Mouse (Mus musculus) spleen, postnatal 10 days (tissue): Measurements from ENCODE around the gene Tma7.

ENCODE experiments used
- DNase-seq, 2 experiments: peaks; one replicate each; pipeline ENCODE4 v3.0.0; 2021 to 2022; ENCODE audit warnings: low spot score in 2 of 2

The Tma7 gene

DNA sequence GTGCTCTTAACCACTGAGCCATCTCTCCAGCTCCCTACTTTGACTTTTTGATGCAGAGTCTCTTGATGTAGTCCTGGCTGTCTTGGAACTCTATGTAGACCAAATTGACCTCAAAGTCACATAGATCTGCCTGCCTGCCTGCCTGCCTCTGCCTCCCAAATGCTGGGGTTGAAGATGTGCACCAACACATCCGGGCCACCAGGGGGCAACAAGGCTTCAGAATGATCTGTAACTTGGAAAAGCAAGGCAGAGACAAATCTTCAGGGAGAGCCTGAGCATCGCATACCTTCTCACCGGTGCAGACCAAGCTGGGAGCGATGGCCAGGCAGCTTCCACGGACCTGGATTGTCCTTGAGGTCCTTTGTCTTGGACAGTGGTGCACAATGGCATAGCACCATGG is 36.1 kb downstream of the Tma7 start:
- DNase-seq: peak; percentile 51 to 79

DNA sequence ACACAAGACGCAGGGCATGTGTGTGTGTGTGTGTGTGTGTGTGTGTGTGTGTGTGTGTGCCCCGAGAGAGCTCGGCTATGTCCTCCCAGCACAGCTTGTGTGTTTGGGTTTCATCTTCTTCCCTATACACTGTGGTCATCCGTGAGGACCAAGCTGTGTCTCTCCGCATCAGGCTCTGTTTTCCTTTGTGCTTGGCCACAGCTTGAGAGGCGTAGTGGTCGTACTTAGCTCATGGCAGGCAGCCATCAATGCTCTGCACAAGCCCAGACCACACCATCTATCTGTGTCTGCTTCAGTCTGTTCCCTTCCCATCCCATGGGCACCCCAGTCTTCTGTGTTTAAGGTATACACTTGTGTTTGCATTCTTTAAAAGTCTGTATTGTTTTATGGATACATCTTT is 41.0 kb downstream of the Tma7 start:
- peak; percentile 2 to 7 for DNase-seq

DNA sequence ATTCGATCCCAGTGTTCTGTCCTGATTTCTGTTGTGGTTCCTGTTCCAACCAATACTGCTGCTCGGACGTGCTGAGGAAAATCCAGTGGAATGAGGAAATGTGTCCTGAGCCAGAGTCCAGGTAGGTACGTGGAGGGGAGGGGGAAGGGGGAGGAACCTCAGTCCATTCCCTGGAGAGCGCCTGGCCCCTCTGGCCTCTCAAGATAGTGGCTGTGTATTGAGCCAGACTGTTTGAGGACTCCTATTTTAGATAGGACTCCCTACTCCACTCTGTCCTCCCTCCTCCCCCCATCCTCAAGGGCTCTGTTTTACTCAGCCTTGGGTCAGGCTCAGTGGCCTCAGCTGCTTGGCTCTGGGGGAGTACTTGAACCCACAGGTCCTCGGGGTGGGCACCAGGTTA is 41.5 kb downstream of the Tma7 start:
- DNase-seq: peak in 1 of 2 experiments; percentile 10

DNA sequence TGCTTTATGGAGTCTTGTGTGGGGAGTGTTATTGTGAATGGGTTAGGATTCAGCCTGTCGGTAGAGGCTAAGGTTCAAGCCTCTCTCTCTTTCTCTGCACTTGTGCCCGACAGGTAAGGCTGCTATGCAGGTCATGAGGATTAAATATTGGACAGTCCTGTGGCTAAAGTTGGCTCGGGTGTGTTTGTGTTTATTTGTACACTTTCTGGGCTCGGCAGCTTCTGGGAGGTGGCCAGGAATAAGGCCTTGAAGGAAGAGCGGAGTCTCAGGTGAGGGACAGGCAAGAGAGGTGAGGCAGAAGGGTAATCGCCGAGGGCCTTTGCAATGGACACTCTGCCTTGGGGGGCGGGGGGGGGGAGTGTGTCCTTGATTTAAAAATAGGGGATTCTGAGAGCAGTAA is 42.2 kb downstream of the Tma7 start:
- DNase-seq: peak in 1 of 2 experiments; percentile 9

DNA sequence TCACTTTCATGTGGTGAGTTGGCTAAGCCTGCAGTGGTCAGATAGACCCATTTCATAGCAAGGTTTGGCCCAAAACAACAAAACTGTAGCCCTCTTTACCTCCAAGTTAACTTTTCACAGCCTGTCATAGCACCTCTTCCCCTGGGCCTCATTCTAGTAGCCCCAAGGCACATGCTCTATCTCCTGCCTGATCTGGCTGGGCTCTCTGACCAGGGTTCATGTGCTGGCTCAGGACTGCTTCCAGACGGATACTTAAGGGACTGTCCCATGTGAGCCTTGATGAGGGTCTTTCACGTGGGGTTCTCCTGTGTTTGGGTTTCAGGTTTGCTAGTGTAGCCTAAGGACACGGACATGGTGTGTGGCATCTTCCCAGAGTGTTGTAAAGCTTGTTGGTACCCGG is 42.7 kb downstream of the Tma7 start:
- peak in 1 of 2 experiments; percentile 10 for DNase-seq

DNA sequence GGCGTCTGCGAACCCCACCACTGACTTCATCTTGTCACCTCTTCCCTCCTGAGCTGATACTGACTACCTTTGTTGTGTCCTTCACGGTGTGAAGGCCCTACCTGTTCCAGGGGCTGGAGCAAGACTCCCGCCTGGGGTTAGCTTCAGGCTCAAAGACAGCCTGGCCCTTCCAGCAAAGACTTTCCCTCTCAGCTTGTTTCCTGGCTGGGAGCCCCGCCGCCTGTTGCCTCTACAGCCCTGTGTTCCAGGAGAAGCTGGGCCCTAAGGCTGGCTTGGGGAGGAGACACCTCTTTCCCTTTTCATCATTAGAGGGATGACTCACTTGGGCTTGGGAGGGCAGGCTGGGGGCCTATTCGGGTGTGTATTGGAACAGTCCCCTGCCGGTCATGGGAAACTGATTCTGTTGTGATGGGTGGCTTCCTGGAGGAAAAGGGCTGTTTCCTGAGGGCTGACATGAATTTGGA is 43.5 kb downstream of the Tma7 start:
- peak in 1 of 2 experiments; percentile 29 for DNase-seq

DNA sequence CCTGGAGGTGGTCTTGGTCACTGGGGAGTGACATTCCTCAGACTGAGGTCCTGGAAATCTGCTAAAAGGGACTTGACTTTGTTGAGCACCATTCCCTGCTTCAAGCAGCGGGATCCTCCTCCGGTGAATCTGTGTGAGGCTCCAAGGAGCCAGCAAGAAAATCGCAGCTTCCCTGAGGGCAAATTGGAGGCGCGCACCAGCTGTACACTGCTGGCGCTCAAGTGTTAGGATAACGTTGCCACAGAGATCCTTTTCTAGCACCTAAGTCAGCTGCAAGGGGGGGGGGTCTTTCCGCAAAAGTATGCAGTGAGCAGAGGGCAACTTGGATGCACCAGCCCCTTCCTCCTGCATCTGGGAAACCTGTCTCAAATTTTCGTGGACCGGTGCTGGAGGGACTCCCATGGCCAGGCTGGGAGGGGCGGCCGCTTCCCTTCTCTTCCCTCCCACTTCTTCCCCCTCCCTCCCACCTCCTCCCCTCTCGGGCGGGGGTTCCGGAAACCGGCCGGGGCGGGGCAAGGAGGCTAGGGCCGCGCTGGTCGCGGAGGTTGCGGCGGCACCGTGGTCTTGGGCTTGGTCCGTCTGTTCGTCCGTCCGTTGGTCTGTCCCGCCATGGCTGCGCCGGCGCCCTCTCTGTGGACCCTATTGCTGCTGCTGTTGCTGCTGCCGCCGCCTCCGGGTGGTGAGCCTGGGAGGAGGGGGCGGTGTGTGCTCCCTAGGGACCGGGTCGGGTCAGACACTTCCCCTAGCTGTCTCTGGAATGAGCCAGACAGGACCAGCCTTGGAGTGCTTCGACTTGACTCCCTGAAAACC is 44.1 kb downstream of the Tma7 start, which contains the start of gene Shisa5:
Gene Shisa5 (plus strand): TSS at position 480 of the 810 bp plus-strand sequence.
- peak in 1 of 2 experiments; percentile 75 for DNase-seq

DNA sequence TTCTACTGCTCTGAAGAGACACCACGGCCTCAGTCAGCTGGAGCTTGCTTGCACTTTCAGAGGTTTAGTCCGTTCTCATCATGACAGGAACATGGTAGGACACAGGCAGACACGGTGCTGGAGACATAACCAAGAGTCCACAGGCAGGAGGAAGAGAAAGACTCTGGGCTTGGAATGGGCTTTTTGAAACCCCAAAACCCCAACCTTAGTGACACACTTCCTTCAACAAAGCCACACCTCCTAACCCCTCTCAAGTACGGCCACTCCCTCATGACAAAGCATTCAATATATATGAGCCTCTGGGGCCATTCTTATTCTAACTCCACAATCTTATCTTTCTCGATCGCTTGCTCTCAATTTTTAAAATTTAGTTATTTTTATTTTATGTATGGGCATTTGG is 50.0 kb downstream of the Tma7 start:
- peak in 1 of 2 experiments; percentile 6 for DNase-seq

DNA sequence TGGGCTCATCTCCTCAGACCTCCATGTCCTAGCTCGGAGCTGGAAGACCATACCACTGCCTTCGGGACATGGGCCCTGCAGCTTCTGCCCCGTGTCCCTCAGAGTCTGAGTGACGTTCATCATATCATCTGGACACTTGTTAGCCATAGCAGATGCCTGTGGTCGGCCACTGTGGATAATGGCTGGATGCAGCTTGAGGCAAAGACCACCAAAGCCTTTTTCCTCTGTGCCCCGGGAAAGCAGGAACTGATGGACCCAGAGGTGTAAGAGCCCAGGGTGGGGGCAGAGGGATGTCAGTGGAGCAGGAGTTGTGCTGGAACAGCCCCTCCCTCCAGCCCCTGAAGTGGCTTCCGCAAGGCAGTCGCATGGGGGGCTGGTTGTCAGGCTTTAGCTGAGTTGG is 50.7 kb downstream of the Tma7 start:
- DNase-seq: peak in 1 of 2 experiments; percentile 8

DNA sequence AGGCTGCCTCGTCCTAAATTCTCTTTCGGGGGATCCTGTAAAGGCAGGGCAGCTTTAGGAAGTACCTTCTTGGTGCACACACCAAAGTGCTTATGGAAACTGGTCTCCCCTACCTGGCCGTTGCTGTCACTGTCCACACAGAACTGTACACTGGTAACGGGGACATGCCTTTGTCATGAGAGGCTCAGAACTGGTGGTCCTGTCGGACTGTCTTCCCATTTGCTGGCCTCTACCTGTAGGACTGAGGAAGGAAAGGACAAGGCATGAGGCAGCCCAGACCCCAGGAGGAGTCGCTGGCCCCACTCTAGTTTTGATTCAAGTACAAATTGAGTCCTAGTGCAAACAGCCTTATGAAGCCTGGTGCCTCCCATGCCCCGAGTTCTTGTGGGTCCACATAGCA is 51.4 kb downstream of the Tma7 start:
- DNase-seq: peak in 1 of 2 experiments; percentile 6

DNA sequence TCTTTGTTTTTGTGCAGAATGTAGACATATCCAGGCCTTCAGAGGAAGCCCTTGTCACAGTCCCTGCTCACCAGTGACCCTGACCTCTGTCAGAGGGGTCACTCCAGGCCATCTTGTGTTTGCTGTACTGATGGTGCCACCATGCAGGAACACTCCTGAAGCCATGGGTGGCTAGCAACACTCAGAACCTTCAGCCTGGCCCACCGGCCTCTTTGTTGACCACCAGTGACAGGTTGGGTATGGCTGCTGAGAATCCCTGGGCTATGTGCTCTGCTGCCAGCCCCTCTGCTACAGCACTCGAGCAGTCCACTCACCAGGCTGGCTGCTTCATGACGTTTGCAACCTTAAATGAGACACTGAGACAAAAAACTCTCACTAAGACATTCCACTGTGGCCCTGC is 52.1 kb downstream of the Tma7 start:
- peak in 1 of 2 experiments; percentile 7 for DNase-seq

DNA sequence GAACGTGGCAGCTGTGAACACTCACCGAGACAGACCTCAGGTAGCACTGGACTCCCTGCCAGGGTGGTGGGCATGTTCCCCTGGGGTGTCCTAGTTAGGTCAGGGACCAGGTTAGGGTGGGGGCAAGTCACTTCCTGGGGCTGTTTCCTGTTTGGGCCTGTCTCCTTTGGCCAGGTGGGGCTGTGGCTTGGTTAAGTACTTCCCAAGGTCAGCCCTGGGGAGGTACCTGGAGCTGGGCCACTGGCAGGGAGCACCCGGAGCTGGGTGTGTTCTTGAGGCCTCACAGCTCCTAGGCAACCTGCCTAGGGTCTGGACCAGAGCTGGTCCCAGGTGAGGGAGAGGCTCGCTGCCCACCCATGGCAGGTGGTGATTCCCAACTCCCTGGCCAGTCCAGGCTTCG is 53.5 kb downstream of the Tma7 start:
- peak in 1 of 2 experiments; percentile 8 for DNase-seq

DNA sequence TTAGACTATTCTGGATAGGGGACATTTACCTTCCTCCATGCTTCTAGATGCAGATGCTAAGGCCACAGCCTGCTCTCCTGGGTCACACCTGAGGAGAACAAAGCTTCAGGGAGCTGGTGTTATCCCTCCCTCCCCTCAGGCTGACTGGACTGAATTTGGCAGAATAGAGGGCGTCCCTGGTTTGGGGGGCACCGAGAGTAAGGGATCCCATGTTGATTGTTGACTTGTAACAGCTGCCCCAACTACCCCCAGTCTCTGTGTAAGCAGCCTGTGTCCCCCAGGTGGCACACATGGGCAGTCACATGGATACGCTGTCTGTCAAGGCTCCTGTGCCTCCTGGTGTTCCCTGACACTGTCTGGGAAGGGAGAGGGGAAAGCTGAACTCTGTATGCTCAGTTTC is 54.0 kb downstream of the Tma7 start:
- DNase-seq: peak in 1 of 2 experiments; percentile 6

DNA sequence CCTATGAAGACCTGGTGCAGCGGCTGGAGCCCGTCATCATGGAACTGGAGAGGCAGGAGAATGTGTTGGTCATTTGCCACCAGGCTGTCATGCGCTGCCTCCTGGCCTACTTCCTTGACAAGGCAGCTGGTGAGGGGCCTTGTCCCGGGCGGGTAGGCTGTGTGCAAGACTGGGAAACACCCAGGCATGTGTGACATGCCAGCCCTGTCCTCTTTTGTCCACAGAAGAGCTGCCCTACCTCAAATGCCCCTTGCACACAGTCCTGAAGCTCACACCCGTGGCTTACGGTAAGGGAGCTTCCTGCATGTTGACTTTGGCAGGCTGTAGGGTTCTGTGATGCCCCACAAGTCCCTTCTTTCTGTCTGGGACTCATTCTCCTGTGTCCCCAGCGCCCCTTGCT is 54.9 kb downstream of the Tma7 start:
- DNase-seq: peak in 1 of 2 experiments; percentile 13
